Mouse (Mus musculus): ENCODE measurements at regions not wholly inside any gene's neighbourhood (a gene's known extent, or its start where the extent isn't known, plus 50 kb on each side); places are given as distances from the start of the nearest gene placed in this dataset.
A peak's percentile ranks its signal among the peaks of the same experiment; 100 is the strongest.

DNA sequence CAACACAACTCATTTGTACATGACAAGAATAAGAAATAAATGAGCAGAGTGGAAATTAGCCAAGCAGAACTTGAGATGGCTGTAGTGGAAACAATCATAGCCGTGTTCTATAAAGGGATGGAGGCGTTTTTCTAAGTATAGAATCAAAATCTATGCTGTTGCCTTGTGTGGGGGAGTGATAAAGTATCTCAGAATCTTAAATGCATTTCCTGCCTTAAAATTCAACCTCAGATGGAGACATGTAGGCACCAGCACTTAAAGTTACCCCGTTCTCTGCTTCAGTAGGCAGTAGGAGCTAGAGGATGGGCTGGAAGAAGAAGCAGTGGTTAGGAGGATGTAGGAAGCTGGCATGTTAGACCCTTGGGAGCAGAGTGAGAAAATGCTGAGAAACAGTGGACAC lies 386.7 kb downstream of the Ptprc start:
- H3K27me3 ChIP-seq (ENCODE audit: control insufficient read depth, insufficient read depth, low read depth, low read length), result no peaks in the 10 kb centered on the region
- no peaks in the 10 kb centered on the region for H3K4me1 ChIP-seq (replicated peaks; ENCODE audit: control insufficient read depth, insufficient read depth, low read length)
- H3K4me2 ChIP-seq (ENCODE audit: low read depth, low read length), result no peak overlapping the region
- H3K27ac ChIP-seq (ENCODE audit: low read length), result no peak overlapping the region
- H3K9me3 ChIP-seq (ENCODE audit: control insufficient read depth, low read length), result no peaks in the 10 kb centered on the region
- no peak overlapping the region for H3K9ac ChIP-seq (ENCODE audit: low read length)
- 78% methylated on average over 3 of the region's 3 CpGs for WGBS
- no peaks in the 10 kb centered on the region for H3K36me3 ChIP-seq (ENCODE audit: control insufficient read depth, insufficient read depth, low read length)
- ATAC-seq (ENCODE audit: low read depth), result no peak
- H3K4me3 ChIP-seq (ENCODE audit: low read length), result no peak overlapping the region

DNA sequence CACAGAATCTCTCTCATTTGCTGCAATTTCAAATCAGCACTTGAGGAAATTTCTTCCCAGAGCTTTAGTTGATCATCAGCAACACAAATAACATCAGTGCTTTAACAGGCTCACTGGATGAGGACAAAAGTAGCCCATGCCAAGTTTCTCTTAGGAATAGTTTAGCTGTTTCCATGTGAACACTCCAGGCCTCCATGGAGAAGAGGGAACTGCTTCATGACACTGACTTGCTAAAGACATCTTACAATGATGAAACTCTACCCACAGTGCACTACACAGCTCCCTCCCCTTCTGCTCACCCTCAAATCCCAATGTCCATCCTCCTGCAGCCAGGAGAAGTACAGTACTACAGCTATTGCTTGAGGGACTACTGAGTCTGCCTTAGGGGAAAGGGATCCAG lies 388.9 kb downstream of the Ptprc start:
- Histone ChIP-seq H3K4me3 (ENCODE audit: low read length) (no peak overlapping the region), H3K27ac (ENCODE audit: low read length) (no peak overlapping the region), H3K27me3 (ENCODE audit: control insufficient read depth, insufficient read depth, low read depth, low read length) (no peaks in the 10 kb centered on the region), H3K9ac (ENCODE audit: low read length) (no peak overlapping the region), H3K36me3 (ENCODE audit: control insufficient read depth, insufficient read depth, low read length) (no peaks in the 10 kb centered on the region), H3K9me3 (ENCODE audit: control insufficient read depth, low read length) (no peaks in the 10 kb centered on the region), H3K4me2 (ENCODE audit: low read depth, low read length) (no peak overlapping the region), H3K4me1 (replicated peaks; ENCODE audit: control insufficient read depth, insufficient read depth, low read length) (no peaks in the 10 kb centered on the region)
- ATAC-seq (ENCODE audit: low read depth), result no peak

DNA sequence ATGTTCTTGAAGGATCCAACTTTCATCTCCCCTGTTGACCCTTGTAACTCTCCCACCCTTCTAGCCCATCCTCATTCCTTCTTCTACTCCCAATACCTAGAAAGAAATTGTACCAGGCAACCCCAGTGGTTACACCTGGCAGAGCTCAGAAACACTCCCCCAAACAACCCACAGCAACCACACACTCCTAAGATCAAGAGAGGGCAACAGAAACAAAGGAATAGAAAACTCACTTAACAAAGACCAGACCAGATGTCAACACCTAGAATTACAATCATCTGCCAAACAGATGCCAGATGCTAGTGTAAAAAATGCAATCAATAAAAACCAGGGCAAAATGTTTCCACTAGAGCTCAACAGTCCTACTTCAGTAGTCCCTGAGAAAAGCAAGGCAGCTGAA lies 400.9 kb downstream of the Ptprc start:
- ATAC-seq (ENCODE audit: low read depth), result no peak
- Histone ChIP-seq H3K27ac (ENCODE audit: low read length) (no peak overlapping the region), H3K4me3 (ENCODE audit: low read length) (no peak overlapping the region), H3K9me3 (ENCODE audit: control insufficient read depth, low read length) (no peaks in the 10 kb centered on the region; the same call in 1 of the 2 replicates), H3K27me3 (ENCODE audit: control insufficient read depth, insufficient read depth, low read depth, low read length) (no peaks in the 10 kb centered on the region), H3K9ac (ENCODE audit: low read length) (no peak overlapping the region), H3K4me1 (replicated peaks; ENCODE audit: control insufficient read depth, insufficient read depth, low read length) (no peaks in the 10 kb centered on the region), H3K4me2 (ENCODE audit: low read depth, low read length) (no peak overlapping the region), H3K36me3 (ENCODE audit: control insufficient read depth, insufficient read depth, low read length) (no peaks in the 10 kb centered on the region)

DNA sequence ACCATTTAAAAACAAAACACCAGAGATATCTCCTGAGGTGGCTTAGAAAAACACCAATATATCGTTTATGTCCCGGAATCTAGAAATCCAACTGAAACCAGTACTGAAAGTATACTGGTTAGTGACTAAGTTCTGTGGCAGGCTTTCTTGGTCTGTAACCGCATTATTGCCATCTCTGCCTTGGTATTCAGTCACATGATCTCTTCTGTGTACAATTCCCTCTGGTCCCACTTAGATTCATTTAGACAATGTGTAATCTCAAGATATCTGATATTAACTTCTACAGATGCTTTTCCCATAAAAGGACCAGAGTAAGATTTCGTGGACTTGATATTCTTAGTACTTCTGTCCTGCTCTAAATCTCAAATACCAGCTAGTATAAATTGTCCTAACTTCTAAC lies 414.7 kb downstream of the Ptprc start:
- Histone ChIP-seq H3K27ac (ENCODE audit: low read length) (no peak overlapping the region), H3K4me3 (ENCODE audit: low read length) (no peak overlapping the region), H3K4me2 (ENCODE audit: low read depth, low read length) (no peak overlapping the region), H3K4me1 (replicated peaks; ENCODE audit: control insufficient read depth, insufficient read depth, low read length) (no peaks in the 10 kb centered on the region), H3K36me3 (ENCODE audit: control insufficient read depth, insufficient read depth, low read length) (no peaks in the 10 kb centered on the region), H3K27me3 (ENCODE audit: control insufficient read depth, insufficient read depth, low read depth, low read length) (no peaks in the 10 kb centered on the region), H3K9ac (ENCODE audit: low read length) (no peak overlapping the region), H3K9me3 (ENCODE audit: control insufficient read depth, low read length) (no peaks in the 10 kb centered on the region)
- no peak for ATAC-seq (ENCODE audit: low read depth)
- 92% methylated on average over 4 of the region's 4 CpGs for WGBS

DNA sequence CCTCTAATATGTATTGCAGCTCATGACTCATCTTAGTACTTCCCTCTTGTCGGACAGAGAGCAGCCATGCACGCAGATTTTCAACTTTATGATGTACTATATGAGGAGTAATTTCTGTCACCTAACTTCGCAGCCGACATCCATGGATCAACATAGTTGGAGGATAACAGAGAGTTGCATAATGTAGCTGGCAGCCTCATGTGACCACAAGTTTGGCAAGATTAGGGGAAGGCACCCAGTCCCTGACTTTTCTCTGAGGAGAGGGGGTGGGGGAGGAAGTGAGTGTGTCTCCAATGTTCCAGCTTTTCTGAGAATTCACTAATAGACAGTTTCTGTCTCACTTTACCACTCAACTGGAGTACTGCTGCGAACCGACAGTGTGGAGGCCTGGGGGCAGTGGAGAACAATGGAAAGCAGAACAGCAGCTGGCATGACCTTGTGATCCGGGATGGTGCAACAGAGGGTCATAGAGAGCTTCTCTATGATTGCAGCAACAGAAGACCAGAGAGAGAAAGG lies 424.0 kb downstream of the Ptprc start:
- Histone ChIP-seq H3K9me3 (ENCODE audit: control insufficient read depth, low read length) (no peaks in the 10 kb centered on the region), H3K27ac (ENCODE audit: low read length) (no peak overlapping the region), H3K4me1 (replicated peaks; ENCODE audit: control insufficient read depth, insufficient read depth, low read length) (no peaks in the 10 kb centered on the region; the same call in 1 of the 2 replicates), H3K36me3 (ENCODE audit: control insufficient read depth, insufficient read depth, low read length) (no peaks in the 10 kb centered on the region), H3K4me2 (ENCODE audit: low read depth, low read length) (no peak overlapping the region), H3K4me3 (ENCODE audit: low read length) (no peak overlapping the region), H3K9ac (ENCODE audit: low read length) (no peak overlapping the region), H3K27me3 (ENCODE audit: control insufficient read depth, insufficient read depth, low read depth, low read length) (no peaks in the 10 kb centered on the region)
- peak; percentile 92 for ATAC-seq (ENCODE audit: low read depth)
- WGBS, result 47% methylated on average over 7 of the region's 7 CpGs

DNA sequence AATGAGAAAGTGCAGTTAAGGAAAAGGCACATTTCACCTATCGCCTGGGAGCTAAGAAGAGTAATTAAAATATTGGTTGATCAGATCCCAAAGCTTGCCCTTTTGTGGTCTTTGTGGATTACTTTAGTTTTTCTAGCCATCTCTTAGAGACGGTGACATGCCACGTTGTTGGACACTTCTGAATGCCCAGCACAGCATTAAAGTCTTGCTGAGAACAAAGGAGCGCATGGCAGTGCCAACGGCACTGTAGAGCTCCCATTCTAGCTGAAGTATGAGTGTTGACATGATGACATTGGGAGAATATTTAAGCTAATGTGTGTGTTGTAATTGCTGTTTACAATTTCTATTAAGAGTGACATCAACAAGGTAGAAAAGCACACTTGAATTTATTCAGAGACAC lies 424.6 kb downstream of the Ptprc start:
- H3K27ac ChIP-seq (ENCODE audit: low read length), result no peak overlapping the region
- no peak overlapping the region for H3K4me2 ChIP-seq (ENCODE audit: low read depth, low read length)
- no peaks in the 10 kb centered on the region; the same call in 1 of the 2 replicates for H3K4me1 ChIP-seq (replicated peaks; ENCODE audit: control insufficient read depth, insufficient read depth, low read length)
- no peak for ATAC-seq (ENCODE audit: low read depth)
- no peak overlapping the region for H3K9ac ChIP-seq (ENCODE audit: low read length)
- no peaks in the 10 kb centered on the region for H3K36me3 ChIP-seq (ENCODE audit: control insufficient read depth, insufficient read depth, low read length)
- no peaks in the 10 kb centered on the region for H3K9me3 ChIP-seq (ENCODE audit: control insufficient read depth, low read length)
- H3K27me3 ChIP-seq (ENCODE audit: control insufficient read depth, insufficient read depth, low read depth, low read length), result no peaks in the 10 kb centered on the region
- H3K4me3 ChIP-seq (ENCODE audit: low read length), result no peak overlapping the region
- 84% methylated on average over 5 of the region's 5 CpGs for WGBS

DNA sequence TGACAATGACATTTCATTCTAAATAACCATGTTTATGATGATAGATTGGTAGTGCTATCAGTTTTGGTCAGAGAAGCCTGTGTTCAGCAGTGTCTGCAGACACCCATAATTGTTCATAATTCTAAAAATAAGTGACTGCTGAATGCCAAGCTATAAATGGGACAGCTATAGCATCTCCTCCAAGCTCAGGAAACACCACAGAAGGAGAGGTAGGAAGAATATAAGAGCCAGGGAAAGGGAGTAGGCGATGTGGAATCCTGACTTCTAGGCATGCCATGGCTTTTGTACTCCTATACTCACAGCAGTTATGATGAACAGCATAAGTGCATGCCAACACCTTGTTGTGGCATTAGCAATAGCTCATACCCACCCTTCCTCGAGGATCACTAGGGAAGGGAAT lies 429.4 kb downstream of the Ptprc start:
- Histone ChIP-seq H3K27me3 (ENCODE audit: control insufficient read depth, insufficient read depth, low read depth, low read length) (no peaks in the 10 kb centered on the region), H3K36me3 (ENCODE audit: control insufficient read depth, insufficient read depth, low read length) (no peaks in the 10 kb centered on the region), H3K4me3 (ENCODE audit: low read length) (no peak overlapping the region), H3K27ac (ENCODE audit: low read length) (no peak overlapping the region), H3K9me3 (ENCODE audit: control insufficient read depth, low read length) (no peaks in the 10 kb centered on the region), H3K4me2 (ENCODE audit: low read depth, low read length) (no peak overlapping the region), H3K9ac (ENCODE audit: low read length) (no peak overlapping the region), H3K4me1 (replicated peaks; ENCODE audit: control insufficient read depth, insufficient read depth, low read length) (no peaks in the 10 kb centered on the region)
- 56% methylated on average over 2 of the region's 2 CpGs for WGBS
- no peak for ATAC-seq (ENCODE audit: low read depth)

DNA sequence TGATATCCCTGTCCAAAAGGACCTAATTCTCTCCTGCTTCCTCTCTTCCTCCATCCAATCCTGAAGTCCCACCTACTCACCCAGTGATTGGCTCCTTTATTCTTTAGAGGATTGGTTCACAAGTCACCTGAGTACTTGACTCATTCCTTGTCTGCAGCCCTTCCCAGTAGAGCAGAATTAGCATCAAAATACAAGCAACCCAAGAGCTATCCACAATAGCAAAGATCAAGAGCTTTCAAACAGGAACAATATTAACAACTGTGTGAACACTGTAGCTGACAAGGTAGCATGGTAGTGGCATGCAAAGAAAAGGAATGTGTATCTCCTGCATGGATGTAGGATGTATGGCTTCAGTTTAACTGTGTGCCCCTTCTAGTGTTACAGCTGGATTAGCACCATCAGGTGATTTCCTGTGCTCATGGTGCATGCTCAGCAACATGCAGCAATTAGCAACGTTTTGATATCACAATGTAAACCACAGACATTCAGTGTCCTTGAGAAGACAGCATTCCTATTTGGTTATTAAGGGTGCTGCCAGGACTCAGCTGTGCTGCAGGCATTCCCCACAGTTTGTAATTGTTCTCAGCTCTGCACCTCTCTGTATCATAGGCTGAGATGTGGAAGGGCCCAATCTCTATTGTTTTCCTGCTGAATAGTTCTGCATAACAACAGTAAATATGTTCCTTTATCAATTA lies 437.2 kb downstream of the Ptprc start:
- 13% methylated on average over 1 of the region's 1 CpGs for WGBS
- no peak overlapping the region for H3K9ac ChIP-seq (ENCODE audit: low read length)
- H3K4me2 ChIP-seq (ENCODE audit: low read depth, low read length), result no peak overlapping the region
- no peaks in the 10 kb centered on the region for H3K36me3 ChIP-seq (ENCODE audit: control insufficient read depth, insufficient read depth, low read length)
- no peaks in the 10 kb centered on the region for H3K4me1 ChIP-seq (replicated peaks; ENCODE audit: control insufficient read depth, insufficient read depth, low read length)
- no peaks in the 10 kb centered on the region for H3K9me3 ChIP-seq (ENCODE audit: control insufficient read depth, low read length)
- ATAC-seq (ENCODE audit: low read depth), result no peak
- H3K27me3 ChIP-seq (ENCODE audit: control insufficient read depth, insufficient read depth, low read depth, low read length), result no peaks in the 10 kb centered on the region
- H3K4me3 ChIP-seq (ENCODE audit: low read length), result no peak overlapping the region
- H3K27ac ChIP-seq (ENCODE audit: low read length), result no peak overlapping the region

DNA sequence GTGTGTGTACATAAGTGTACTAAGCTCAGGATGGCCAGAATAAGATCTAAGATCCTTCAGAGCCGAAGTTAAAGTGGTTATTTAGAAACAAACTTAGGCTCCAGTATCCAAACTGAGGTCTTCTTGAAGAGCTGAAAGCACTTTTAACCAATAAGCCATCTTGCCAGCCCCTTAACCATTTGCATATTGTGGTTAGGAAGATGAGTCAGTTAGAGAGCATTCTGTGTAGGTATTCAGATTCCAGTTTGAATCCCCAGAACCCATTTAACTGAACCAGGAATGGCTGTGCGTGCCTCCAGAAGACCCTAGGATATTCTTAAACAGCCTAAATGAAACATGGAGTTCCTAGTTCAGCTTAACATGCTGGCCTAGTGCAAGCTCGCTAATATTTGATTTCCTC lies 471.6 kb downstream of the Ptprc start:
- no peak for ATAC-seq (ENCODE audit: low read depth)
- Histone ChIP-seq H3K9ac (ENCODE audit: low read length) (no peak overlapping the region), H3K27me3 (ENCODE audit: control insufficient read depth, insufficient read depth, low read depth, low read length) (no peaks in the 10 kb centered on the region), H3K27ac (ENCODE audit: low read length) (no peak overlapping the region), H3K4me2 (ENCODE audit: low read depth, low read length) (no peak overlapping the region), H3K9me3 (ENCODE audit: control insufficient read depth, low read length) (no peaks in the 10 kb centered on the region), H3K36me3 (ENCODE audit: control insufficient read depth, insufficient read depth, low read length) (no peaks in the 10 kb centered on the region), H3K4me1 (replicated peaks; ENCODE audit: control insufficient read depth, insufficient read depth, low read length) (no peaks in the 10 kb centered on the region), H3K4me3 (ENCODE audit: low read length) (no peak overlapping the region)
- WGBS, result 82% methylated on average over 3 of the region's 3 CpGs

DNA sequence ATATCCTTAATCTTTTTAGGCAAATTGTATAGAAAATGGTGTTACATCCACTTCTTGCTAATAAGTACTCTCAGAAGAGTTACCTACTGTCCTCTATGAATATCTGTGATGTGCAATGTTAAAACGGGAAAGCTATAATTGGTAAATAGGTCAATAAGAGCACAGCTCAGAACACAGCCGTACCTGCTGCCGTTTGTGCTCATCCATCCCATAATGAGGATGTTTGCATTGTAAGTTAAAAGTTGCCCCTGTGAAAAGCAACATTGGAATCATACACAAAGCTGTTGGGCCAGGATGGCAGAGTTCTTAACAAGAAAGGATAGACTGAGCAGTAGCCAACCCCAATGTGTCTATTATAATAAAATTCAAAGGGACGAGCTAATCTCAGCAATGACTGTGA lies 476.6 kb downstream of the Ptprc start:
- H3K27ac ChIP-seq (ENCODE audit: low read length), result no peak overlapping the region
- no peak overlapping the region for H3K9ac ChIP-seq (ENCODE audit: low read length)
- H3K4me2 ChIP-seq (ENCODE audit: low read depth, low read length), result no peak overlapping the region
- no peaks in the 10 kb centered on the region for H3K27me3 ChIP-seq (ENCODE audit: control insufficient read depth, insufficient read depth, low read depth, low read length)
- H3K36me3 ChIP-seq (ENCODE audit: control insufficient read depth, insufficient read depth, low read length), result no peaks in the 10 kb centered on the region
- H3K4me1 ChIP-seq (replicated peaks; ENCODE audit: control insufficient read depth, insufficient read depth, low read length), result no peaks in the 10 kb centered on the region
- no peaks in the 10 kb centered on the region for H3K9me3 ChIP-seq (ENCODE audit: control insufficient read depth, low read length)
- ATAC-seq (ENCODE audit: low read depth), result no peak
- H3K4me3 ChIP-seq (ENCODE audit: low read length), result no peak overlapping the region
- WGBS, result 86% methylated on average over 4 of the region's 4 CpGs
